Mouse (Mus musculus): ENCODE data around the gene Dynlt1f. TPM values are rescaled to one million over a fixed set of nuclear protein-coding genes. Genes with fewer than 3 reads are reported as not detected.
"Not testable (repeated sequence)": the region's sequence is repeated elsewhere in the genome, so short reads cannot be mapped to it uniquely, and the experiment has no call there.

Dynlt1f gene
- polyA plus RNA-seq, 1 experiment from 2014 or later, result 234 TPM

- H3K36me3 ChIP-seq; H3K9ac ChIP-seq; H3K4me3 ChIP-seq (replicated peaks); H3K27me3 ChIP-seq; H3K27ac ChIP-seq; H3K4me1 ChIP-seq; H3K4me2 ChIP-seq; H3K9me3 ChIP-seq (replicated peaks); ATAC-seq (replicated peaks; ENCODE audit: low FRiP score): not testable (repeated sequence)
- 83% methylated on average over 8 of the region's 8 CpGs for WGBS
Observed at GRCm38 (mm10) chr17:6638444-6638843, 17.3 kb downstream of the Dynlt1f start.

GRCm38 (mm10) chr17:6637434-6637833 is 18.3 kb downstream of the Dynlt1f start:
- H3K9me3 ChIP-seq (replicated peaks); H3K36me3 ChIP-seq; H3K9ac ChIP-seq; ATAC-seq (replicated peaks; ENCODE audit: low FRiP score); H3K27me3 ChIP-seq; H3K4me1 ChIP-seq; H3K4me2 ChIP-seq; H3K4me3 ChIP-seq (replicated peaks); H3K27ac ChIP-seq: not testable (repeated sequence)
- WGBS, result 98% methylated on average over 4 of the region's 4 CpGs

- H3K4me3 ChIP-seq (replicated peaks), result no peak overlapping the region
- H3K4me2 ChIP-seq, result no peak overlapping the region
- no peak overlapping the region for H3K27ac ChIP-seq
- no peak for ATAC-seq (replicated peaks; ENCODE audit: low FRiP score)
- 84% methylated on average over 5 of the region's 5 CpGs for WGBS
- H3K9me3 ChIP-seq (replicated peaks), result 0 out of 2 replicates have a peak, but pooled peaks cover 3% of the 10 kb centered on the region
- no peaks in the 10 kb centered on the region for H3K36me3 ChIP-seq
- no peaks in the 10 kb centered on the region for H3K4me1 ChIP-seq
- H3K27me3 ChIP-seq, result no peaks in the 10 kb centered on the region
- H3K9ac ChIP-seq, result no peak overlapping the region
Observed at GRCm38 (mm10) chr17:6636861-6637260, 18.8 kb downstream of the Dynlt1f start.

- not testable (repeated sequence) for H3K4me1 ChIP-seq; H3K27ac ChIP-seq; ATAC-seq (replicated peaks; ENCODE audit: low FRiP score); H3K9me3 ChIP-seq (replicated peaks); H3K27me3 ChIP-seq; H3K4me2 ChIP-seq; H3K36me3 ChIP-seq; H3K4me3 ChIP-seq (replicated peaks); H3K9ac ChIP-seq
- WGBS, result 94% methylated on average over 1 of the region's 4 CpGs
Observed at GRCm38 (mm10) chr17:6635781-6636180, 19.9 kb downstream of the Dynlt1f start.

- H3K4me3 ChIP-seq (replicated peaks); H3K27ac ChIP-seq; H3K36me3 ChIP-seq; H3K9ac ChIP-seq; ATAC-seq (replicated peaks; ENCODE audit: low FRiP score); H3K4me1 ChIP-seq; H3K9me3 ChIP-seq (replicated peaks); H3K27me3 ChIP-seq; H3K4me2 ChIP-seq: not testable (repeated sequence)
- 95% methylated on average over 6 of the region's 6 CpGs for WGBS
Observed at GRCm38 (mm10) chr17:6632850-6633249, 22.9 kb downstream of the Dynlt1f start.

GRCm38 (mm10) chr17:6630398-6630797 is 25.3 kb downstream of the Dynlt1f start:
- H3K36me3 ChIP-seq; H3K27ac ChIP-seq; H3K4me1 ChIP-seq; H3K27me3 ChIP-seq; H3K4me2 ChIP-seq; H3K9ac ChIP-seq; ATAC-seq (replicated peaks; ENCODE audit: low FRiP score); H3K4me3 ChIP-seq (replicated peaks); H3K9me3 ChIP-seq (replicated peaks): not testable (repeated sequence)
- WGBS, result 85% methylated on average over 4 of the region's 4 CpGs

GRCm38 (mm10) chr17:6624926-6625558 is 30.7 kb downstream of the Dynlt1f start:
- not testable (repeated sequence) for ATAC-seq (replicated peaks; ENCODE audit: low FRiP score); H3K4me2 ChIP-seq; H3K9ac ChIP-seq; H3K27ac ChIP-seq; H3K4me3 ChIP-seq (replicated peaks); H3K4me1 ChIP-seq; H3K36me3 ChIP-seq; H3K27me3 ChIP-seq; H3K9me3 ChIP-seq (replicated peaks)
- WGBS, result 43% methylated on average over 2 of the region's 6 CpGs

GRCm38 (mm10) chr17:6621976-6622375 is 33.7 kb downstream of the Dynlt1f start:
- H3K27me3 ChIP-seq; H3K36me3 ChIP-seq; H3K4me2 ChIP-seq; ATAC-seq (replicated peaks; ENCODE audit: low FRiP score); H3K27ac ChIP-seq; H3K4me1 ChIP-seq; H3K9ac ChIP-seq; H3K9me3 ChIP-seq (replicated peaks); H3K4me3 ChIP-seq (replicated peaks): not testable (repeated sequence)
- 90% methylated on average over 11 of the region's 12 CpGs for WGBS

- H3K9me3 ChIP-seq (replicated peaks); H3K27ac ChIP-seq; H3K4me3 ChIP-seq (replicated peaks); ATAC-seq (replicated peaks; ENCODE audit: low FRiP score); H3K27me3 ChIP-seq; H3K4me1 ChIP-seq; H3K9ac ChIP-seq; H3K36me3 ChIP-seq; H3K4me2 ChIP-seq: not testable (repeated sequence)
- WGBS, result 75% methylated on average over 18 of the region's 20 CpGs
Observed at GRCm38 (mm10) chr17:6620730-6621451, 34.8 kb downstream of the Dynlt1f start.

GRCm38 (mm10) chr17:6620035-6620434 is 35.7 kb downstream of the Dynlt1f start:
- H3K36me3 ChIP-seq; H3K9ac ChIP-seq; ATAC-seq (replicated peaks; ENCODE audit: low FRiP score); H3K4me2 ChIP-seq; H3K27me3 ChIP-seq; H3K4me1 ChIP-seq; H3K4me3 ChIP-seq (replicated peaks); H3K27ac ChIP-seq; H3K9me3 ChIP-seq (replicated peaks): not testable (repeated sequence)
- 52% methylated on average over 5 of the region's 6 CpGs for WGBS

GRCm38 (mm10) chr17:6619271-6619670 is 36.4 kb downstream of the Dynlt1f start:
- H3K27ac ChIP-seq; H3K9ac ChIP-seq; H3K4me2 ChIP-seq; H3K4me1 ChIP-seq; H3K27me3 ChIP-seq; H3K4me3 ChIP-seq (replicated peaks); ATAC-seq (replicated peaks; ENCODE audit: low FRiP score); H3K9me3 ChIP-seq (replicated peaks); H3K36me3 ChIP-seq: not testable (repeated sequence)
- 88% methylated on average over 5 of the region's 5 CpGs for WGBS

GRCm38 (mm10) chr17:6617689-6618400 is 37.9 kb downstream of the Dynlt1f start:
- not testable (repeated sequence) for H3K27ac ChIP-seq; H3K36me3 ChIP-seq; H3K4me3 ChIP-seq (replicated peaks); H3K27me3 ChIP-seq; H3K9ac ChIP-seq; H3K4me1 ChIP-seq; H3K4me2 ChIP-seq; H3K9me3 ChIP-seq (replicated peaks)
- ATAC-seq (replicated peaks; ENCODE audit: low FRiP score), result peak; percentile 71
- WGBS, result 24% methylated on average over 9 of the region's 13 CpGs

Measured in kidney, embryonic 15.5 days (tissue).